Mouse (Mus musculus): ENCODE results near the gene Brca1.
"Not testable (repeated sequence)": the region's sequence is repeated elsewhere in the genome, so short reads cannot be mapped to it uniquely, and the experiment has no call there.

Gene Brca1

GRCm38 (mm10) chr11:101526686-101527085, 25.1 kb downstream of the Brca1 start:
- no peak for DNase-seq

GRCm38 (mm10) chr11:101525936-101526595, 25.7 kb downstream of the Brca1 start:
- peak in 1 of 2 experiments; percentile 14 for DNase-seq

GRCm38 (mm10) chr11:101525056-101525455, 26.7 kb downstream of the Brca1 start:
- DNase-seq: no peak

- DNase-seq: no peak
Observed at GRCm38 (mm10) chr11:101524446-101524845, 27.3 kb downstream of the Brca1 start.

GRCm38 (mm10) chr11:101519364-101519763, 32.4 kb downstream of the Brca1 start:
- no peak for DNase-seq

GRCm38 (mm10) chr11:101518937-101519336, 32.8 kb downstream of the Brca1 start:
- no peak for DNase-seq

- DNase-seq: no peak
Observed at GRCm38 (mm10) chr11:101507090-101507489, 44.7 kb downstream of the Brca1 start.

- DNase-seq: no peak
Observed at GRCm38 (mm10) chr11:101506269-101506780, 45.4 kb downstream of the Brca1 start.

GRCm38 (mm10) chr11:101486126-101486525, 65.6 kb downstream of the Brca1 start:
- no peak for DNase-seq

- no peak for DNase-seq
Observed at GRCm38 (mm10) chr11:101485509-101486028, 66.2 kb downstream of the Brca1 start.

- DNase-seq: no peak
Observed at GRCm38 (mm10) chr11:101484814-101485213, 66.9 kb downstream of the Brca1 start.

- DNase-seq: no peak
Observed at GRCm38 (mm10) chr11:101484245-101484644, 67.5 kb downstream of the Brca1 start.

GRCm38 (mm10) chr11:101483804-101484203, 68.0 kb downstream of the Brca1 start:
- DNase-seq: no peak

- no peak for DNase-seq
Observed at GRCm38 (mm10) chr11:101480912-101481311, 70.8 kb downstream of the Brca1 start.

- no peak for DNase-seq
Observed at GRCm38 (mm10) chr11:101479171-101479635, 72.6 kb downstream of the Brca1 start.

- no peak for DNase-seq
Observed at GRCm38 (mm10) chr11:101477552-101478211, 74.1 kb downstream of the Brca1 start.

- no peak for DNase-seq
Observed at GRCm38 (mm10) chr11:101477194-101477551, 74.6 kb downstream of the Brca1 start.

GRCm38 (mm10) chr11:101476361-101476760, 75.4 kb downstream of the Brca1 start:
- not testable (repeated sequence) for DNase-seq

GRCm38 (mm10) chr11:101474298-101474697, 77.5 kb downstream of the Brca1 start:
- no peak for DNase-seq

GRCm38 (mm10) chr11:101473686-101474085, 78.1 kb downstream of the Brca1 start:
- DNase-seq: not testable (repeated sequence)

- no peak for DNase-seq
Observed at GRCm38 (mm10) chr11:101472336-101472735, 79.4 kb downstream of the Brca1 start.

- DNase-seq: no peak
Observed at GRCm38 (mm10) chr11:101471926-101472325, 79.8 kb downstream of the Brca1 start.

GRCm38 (mm10) chr11:101470206-101470605, 81.5 kb downstream of the Brca1 start:
- DNase-seq: no peak

GRCm38 (mm10) chr11:101469155-101469554, 82.6 kb downstream of the Brca1 start:
- DNase-seq: no peak
